Mouse (Mus musculus): Measurements from ENCODE around the gene Tmem132b.

DNA sequence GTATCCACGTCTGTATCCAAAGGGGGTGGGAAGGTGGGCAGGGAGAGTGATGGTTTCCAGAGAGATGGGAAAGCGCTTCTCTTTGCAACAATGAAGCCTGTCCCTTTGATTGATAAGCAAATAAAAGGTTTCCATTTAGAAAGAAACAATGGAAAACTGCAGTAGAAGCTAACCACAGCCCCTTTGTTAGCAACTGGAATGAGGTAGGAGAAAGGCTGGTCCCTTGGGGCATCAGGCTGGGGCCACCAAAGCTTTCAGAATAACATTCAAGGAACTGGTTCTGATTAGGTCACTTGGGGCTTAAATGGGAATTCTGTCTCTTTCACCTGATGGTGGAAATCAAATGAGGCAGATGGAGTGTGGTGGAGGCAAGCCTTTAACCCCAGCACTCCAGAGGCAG lies 118.4 kb downstream of the Tmem132b start:
- TF ChIP-seq POLR2A (IDR thresholded peaks at IDR 0.05; ENCODE audit: borderline replicate concordance, low read depth, low read length) (no peak), CTCF (IDR thresholded peaks at IDR 0.05; ENCODE audit: low read depth, low read length) (no peak)

Data from bone marrow macrophage, adult 2 months (primary cell).